1 mouse cellular context compared by ENCODE assay signal in genomic region chr10:94312007-94312715, GRCm38 (mm10).
TF ChIP-seq lines count a peak whose summit lies in the region.

No protein-coding gene starts in this region.

TF ChIP-seq in CH12.LX, 34 proteins besides CTCF, POLR2A, EP300 and RAD21 (continued from another document):
- TF ChIP-seq NELFE (IDR thresholded peaks at IDR 0.05; ENCODE audit: low read depth, low read length) (no peak), PAX5 (IDR thresholded peaks at IDR 0.05; ENCODE audit: low read length) (no peak), ELF1 (IDR thresholded peaks at IDR 0.05; ENCODE audit: low read depth, low read length) (no peak), SMC3 (IDR thresholded peaks at IDR 0.05; ENCODE audit: low read depth, low read length) (no peak), JUN (IDR thresholded peaks at IDR 0.05; ENCODE audit: insufficient read depth, low read depth, low read length) (no peak), BHLHE40 (IDR thresholded peaks at IDR 0.05; ENCODE audit: low read depth, low read length) (no peak), MAX (IDR thresholded peaks at IDR 0.05; ENCODE audit: low read length) (no peak), ZMIZ1 (IDR thresholded peaks at IDR 0.05; ENCODE audit: low read depth, low read length) (no peak), ZKSCAN1 (IDR thresholded peaks at IDR 0.05; ENCODE audit: borderline replicate concordance, low read depth, low read length) (no peak), TCF12 (IDR thresholded peaks at IDR 0.05; ENCODE audit: low read depth, low read length) (no peak), TBP (conservative IDR thresholded peaks at IDR 0.05; ENCODE audit: low read depth, low read length) (no peak), USF1 (IDR thresholded peaks at IDR 0.05; ENCODE audit: low read depth, low read length) (no peak), MAZ (IDR thresholded peaks at IDR 0.05; ENCODE audit: low read depth, low read length) (no peak)
